Mouse (Mus musculus) hindbrain, embryonic 15.5 days (tissue): ENCODE results near the gene Gm14525. TPM values are rescaled to one million over a fixed set of nuclear protein-coding genes. Genes with fewer than 3 reads are reported as not detected.
"Not testable (repeated sequence)": the region's sequence is repeated elsewhere in the genome, so short reads cannot be mapped to it uniquely, and the experiment has no call there.

Experiments used
- ATAC-seq: fragments of 200-750 bp; cut with Nextera tagmentation; 2 replicates; pipeline ENCODE4 v1.8.0; 2017; ENCODE audit warnings: low read depth, moderate number of reproducible peaks, moderate TSS enrichment; ENCODE audit not compliant: low FRiP score
- H3K27ac ChIP-seq: fragments of 300-500 bp; sonication (generic); replicated peaks from 2 replicates; pipeline ENCODE4 v1.5.1; 2015; ENCODE audit warnings: mild to moderate bottlenecking, inconsistent platforms
- H3K27me3 ChIP-seq: fragments of 300-500 bp; sonication (generic); 2 replicates; pipeline ENCODE4 v1.6.1; 2015; ENCODE audit warnings: control low read depth, inconsistent platforms
- H3K36me3 ChIP-seq: fragments of 300-500 bp; sonication (generic); 2 replicates; pipeline ENCODE4 v1.6.1; 2015; ENCODE audit warnings: control low read depth, inconsistent platforms
- H3K4me1 ChIP-seq: fragments of 300-500 bp; sonication (generic); replicated peaks from 2 replicates; pipeline ENCODE4 v1.6.1; 2015; ENCODE audit warnings: control low read depth, inconsistent platforms
- H3K4me2 ChIP-seq: fragments of 300-500 bp; sonication (generic); 2 replicates; pipeline ENCODE4 v1.6.1; 2015; ENCODE audit warnings: moderate library complexity, mild to moderate bottlenecking, inconsistent platforms
- H3K4me3 ChIP-seq: fragments of 300-500 bp; sonication (generic); 2 replicates; pipeline ENCODE4 v1.5.1; 2015; ENCODE audit warnings: mild to moderate bottlenecking, inconsistent platforms
- H3K9ac ChIP-seq: fragments of 300-500 bp; sonication (generic); 2 replicates; pipeline ENCODE4 v1.6.1; 2015; ENCODE audit warnings: inconsistent platforms
- H3K9me3 ChIP-seq: fragments of 300-500 bp; sonication (generic); 2 replicates; pipeline ENCODE4 v1.6.1; 2016; ENCODE audit warnings: control low read depth, inconsistent platforms
- WGBS: fragments of 180-500 bp; shearing (Covaris S2); methylation state at CpG from one replicate; pipeline ENCODE4 v1.1.7; 2015; 5-methylcytosine and 5-hydroxymethylcytosine counted together
- polyA plus RNA-seq: library from polyadenylated mRNA; unstranded; fragments of >200 nt; fragmentation: Nextera tagmentation; extraction: Ambion mirVana; gene quantifications from 2 replicates; pipeline ENCODE4 v1.2.1, GENCODE M21; 2015

Gene Gm14525
- not detected in 2 replicates for polyA plus RNA-seq

- not testable (repeated sequence) for H3K9ac ChIP-seq, H3K9me3 ChIP-seq, H3K36me3 ChIP-seq, H3K4me3 ChIP-seq, ATAC-seq, H3K4me2 ChIP-seq, H3K27ac ChIP-seq, H3K4me1 ChIP-seq, H3K27me3 ChIP-seq
- 86% methylated on average over 4 of the region's 5 CpGs for WGBS
Observed at GRCm38 (mm10) chrX:26702538-26702937, at the start of gene Gm14525. TSS of gene Gm14525 (minus strand) at chrX:26702638.

Other genes with a start within 250 kb of the Gm14525 start
- not detected in 2 replicates for gene Slx, start 157.1 kb downstream of the Gm14525 start, polyA plus RNA-seq
- gene Gm6121, start 233.1 kb upstream of the Gm14525 start, polyA plus RNA-seq: not detected in 2 replicates